Mouse (Mus musculus) cerebellum, postnatal 4 days (tissue): ENCODE results near the gene Irak2.

Source experiments
- DNase-seq, 2 experiments: peaks; one replicate each; pipeline ENCODE4 v3.0.0; 2022; ENCODE audit warnings: low spot score in 2 of 2, mixed read lengths in 1 of 2

The Irak2 gene

DNA sequence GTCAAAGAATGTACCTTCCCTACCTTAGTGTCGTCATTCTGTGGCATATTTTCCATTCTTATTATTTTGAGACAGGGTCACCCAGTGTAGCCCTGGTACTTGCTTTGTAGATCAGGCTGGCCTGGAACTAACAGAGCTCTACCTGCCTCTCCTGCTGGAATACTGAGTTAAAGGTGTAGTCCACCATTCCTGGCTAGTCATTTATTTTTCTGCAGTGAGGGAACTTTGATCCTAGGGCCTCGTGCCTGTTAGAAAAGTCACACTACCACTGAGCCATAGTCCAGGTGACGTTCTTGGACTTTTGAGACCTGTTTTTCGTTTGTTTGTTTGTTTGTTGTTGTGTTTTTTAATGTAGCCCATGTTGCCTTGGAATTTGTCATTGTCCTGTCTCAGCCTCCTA is 934 bp downstream of the Irak2 start:
- no peak for DNase-seq

DNA sequence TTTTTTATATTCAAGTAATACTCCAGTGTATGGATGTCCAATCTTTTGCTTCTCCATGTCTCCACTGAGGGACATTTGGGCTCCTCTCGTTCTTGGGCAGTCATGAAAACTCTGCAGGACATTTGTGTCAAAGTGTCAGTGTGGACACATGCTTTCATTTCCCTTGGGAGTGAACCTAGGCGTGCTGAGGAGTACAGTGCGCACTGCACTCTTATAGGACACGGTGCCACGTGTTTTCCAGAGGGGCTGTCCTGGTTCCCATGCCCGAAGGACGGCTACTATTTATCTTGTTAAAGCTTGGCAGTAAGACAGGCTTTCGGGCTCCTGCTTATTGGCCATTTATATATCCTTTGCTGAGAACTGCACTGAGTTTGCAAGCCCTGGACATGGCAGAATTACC is 4.3 kb downstream of the Irak2 start:
- no peak for DNase-seq

DNA sequence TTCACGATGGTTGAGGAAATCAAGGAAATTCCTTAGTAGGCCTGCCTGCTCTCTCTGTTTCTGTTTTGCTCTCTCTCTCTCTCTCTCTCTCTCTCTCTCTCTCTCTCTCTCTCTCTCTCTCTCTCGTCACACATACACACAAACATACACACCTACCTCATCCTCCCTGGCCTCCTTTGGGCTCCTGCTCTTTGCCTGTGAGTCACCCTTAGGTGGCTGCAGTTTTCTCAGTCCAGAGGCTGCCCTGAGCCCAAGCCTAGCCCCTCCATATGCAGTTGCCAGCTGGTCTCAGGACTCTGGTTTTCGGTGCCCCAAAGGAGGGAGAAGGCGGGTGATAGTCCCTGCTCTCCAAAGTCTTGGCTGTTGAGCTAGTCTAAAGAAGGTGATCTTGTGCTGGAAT is 4.8 kb downstream of the Irak2 start:
- DNase-seq, result no peak

DNA sequence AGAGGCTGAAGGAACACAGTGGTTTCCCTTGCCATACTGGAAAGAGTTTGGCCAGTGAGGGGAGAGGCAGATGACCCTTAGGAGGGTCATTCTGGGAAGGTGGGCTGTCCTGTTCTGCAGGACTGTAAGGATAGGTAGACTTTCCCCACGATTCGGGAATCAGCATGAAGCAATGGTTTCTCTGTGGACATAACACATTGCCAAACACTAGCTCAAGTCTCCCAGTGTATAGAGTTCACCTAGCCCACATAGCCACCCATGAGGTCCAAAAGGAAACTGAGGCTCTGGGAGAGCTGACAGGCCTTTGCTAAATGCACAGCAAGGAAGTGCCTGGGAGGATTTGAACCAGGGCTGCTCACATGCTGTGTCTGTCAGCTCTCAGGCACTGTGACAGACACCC is 5.7 kb downstream of the Irak2 start:
- no peak for DNase-seq

DNA sequence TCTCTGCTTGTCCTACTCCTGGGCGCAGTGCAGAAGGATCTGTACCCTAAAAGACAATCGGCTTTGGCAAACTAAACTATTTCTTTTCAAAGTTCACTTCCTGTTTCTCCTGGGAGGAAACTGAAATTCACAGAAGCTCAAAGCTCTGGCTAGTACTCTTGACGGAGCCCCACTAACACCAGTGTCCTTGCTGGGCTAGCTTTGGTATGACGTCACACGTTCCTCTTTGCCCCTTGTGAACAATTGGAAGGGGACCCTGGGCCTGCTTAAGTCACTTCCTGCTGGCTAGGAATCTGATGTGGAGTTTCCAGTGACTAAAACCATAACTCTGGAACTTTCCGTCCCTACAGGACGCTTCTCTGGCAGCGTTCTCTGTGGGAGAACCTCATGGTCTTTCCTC is 6.5 kb downstream of the Irak2 start:
- no peak for DNase-seq

DNA sequence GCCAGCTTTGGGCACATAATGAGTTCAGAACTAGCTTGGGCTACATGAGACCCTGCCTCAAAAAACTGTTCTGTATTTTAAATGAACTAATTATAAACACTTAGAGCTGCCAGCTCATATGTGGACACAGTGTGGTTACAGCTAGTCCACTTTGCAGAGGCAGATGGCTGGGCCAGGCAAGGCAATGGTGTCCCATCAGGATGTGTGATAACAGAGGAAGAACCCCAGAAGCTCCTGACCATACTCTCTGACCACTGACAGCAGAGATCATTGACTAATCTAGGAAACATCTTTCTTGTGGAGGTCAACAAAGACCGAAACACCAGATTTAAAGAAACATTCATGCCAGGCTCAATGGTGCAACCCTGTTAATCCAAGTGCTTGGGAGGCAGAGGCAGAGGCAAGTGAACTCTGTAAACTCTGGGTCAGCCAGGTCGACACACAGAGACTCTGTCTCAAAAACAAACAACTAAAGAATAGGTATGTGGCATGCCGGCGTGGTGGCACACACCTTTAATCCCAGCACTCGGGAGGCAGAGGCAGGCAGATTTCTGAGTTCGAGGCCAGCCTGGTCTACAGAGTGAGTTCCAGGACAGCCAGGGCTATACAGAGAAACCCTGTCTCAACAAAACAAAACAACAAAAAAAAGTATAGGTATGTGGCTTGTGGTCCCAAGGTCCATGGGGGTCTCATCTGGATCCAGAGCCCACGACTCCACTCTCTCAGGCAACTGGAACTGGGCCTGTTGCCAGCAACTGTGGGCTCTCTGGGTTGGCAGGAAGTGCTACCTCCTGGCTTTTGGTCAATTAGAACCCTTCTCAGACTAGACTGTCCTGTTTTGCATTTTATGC is 11.3 kb downstream of the Irak2 start:
- no peak for DNase-seq

DNA sequence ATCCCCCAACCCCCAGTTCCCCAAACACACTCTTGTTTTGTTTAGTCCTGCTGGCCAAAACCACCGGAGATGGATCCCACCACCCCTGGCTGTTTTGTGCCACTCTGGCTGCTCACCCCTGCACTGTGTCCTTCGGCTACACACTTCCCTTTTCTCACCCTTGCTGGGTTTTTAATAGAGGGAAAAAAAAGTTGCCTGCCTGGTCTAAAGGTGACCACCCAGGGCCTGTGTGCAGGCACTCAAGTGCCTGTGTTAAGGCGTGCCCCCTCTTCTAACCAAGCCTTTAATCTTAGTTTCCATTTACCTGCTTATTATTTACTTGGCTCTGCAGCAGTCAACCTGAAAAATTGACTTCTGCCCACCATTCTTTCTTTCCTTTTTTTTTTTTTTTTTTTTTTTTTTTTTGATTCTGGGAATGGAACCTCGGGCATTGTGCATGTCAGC is 12.0 kb downstream of the Irak2 start:
- DNase-seq, result no peak

DNA sequence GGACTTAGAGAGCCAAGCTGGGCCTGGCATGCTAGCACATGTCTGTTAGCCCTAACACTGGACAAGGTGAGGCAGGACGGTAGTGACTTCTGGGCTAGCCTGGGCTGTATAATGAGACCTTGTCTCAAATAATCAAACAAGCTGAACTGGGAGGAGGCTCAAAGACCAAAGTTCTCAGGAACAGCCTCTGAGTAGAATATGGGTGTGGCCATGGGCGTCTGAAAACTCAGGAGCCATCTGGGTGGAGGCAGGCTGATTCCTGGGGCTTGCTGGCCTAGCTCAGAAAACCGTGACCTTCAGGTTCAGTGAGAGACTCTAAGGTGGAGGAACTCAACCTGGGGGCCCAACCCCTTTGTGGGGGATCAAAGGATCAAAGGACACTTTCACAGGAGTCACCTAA is 13.4 kb downstream of the Irak2 start:
- no peak for DNase-seq

DNA sequence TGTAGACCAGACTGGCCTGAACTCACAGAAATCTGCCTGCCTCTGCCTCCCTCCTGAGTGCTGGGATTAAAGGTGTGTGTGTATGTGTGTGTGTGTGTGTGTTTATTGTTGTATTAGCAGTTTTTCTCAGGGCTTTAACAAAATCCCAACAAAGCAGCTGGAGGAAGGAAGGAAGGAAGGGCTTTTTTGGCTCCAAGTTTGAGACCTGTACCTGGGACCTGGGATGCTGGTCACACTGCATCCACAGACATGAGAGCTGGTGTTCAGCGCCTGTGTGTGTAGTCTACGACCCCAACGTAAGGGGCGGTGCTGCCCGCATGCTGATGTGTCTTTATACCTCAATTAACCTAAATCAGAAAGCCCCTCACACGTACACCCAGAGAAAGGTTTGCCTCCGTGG is 15.3 kb downstream of the Irak2 start:
- DNase-seq, result no peak

DNA sequence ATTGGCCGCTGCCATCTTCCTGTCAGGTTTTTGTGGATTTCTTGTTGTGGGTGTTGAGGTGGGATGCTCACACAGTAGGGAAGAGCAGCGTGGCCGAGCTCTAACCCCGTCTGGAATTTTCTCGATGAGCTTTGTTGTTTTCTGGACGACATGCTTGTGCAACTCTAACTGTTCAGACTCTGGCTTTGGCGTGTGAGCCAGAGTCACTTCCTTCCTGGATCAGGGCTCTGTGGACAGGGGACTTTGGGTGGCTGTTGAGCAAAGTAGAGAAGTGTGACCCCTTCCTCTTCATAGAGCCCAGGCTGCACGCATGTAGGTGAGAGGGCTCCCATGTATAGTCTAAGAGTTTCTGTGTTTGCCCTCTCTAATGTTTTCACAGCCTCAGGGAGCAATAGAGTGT is 15.8 kb downstream of the Irak2 start:
- no peak for DNase-seq

DNA sequence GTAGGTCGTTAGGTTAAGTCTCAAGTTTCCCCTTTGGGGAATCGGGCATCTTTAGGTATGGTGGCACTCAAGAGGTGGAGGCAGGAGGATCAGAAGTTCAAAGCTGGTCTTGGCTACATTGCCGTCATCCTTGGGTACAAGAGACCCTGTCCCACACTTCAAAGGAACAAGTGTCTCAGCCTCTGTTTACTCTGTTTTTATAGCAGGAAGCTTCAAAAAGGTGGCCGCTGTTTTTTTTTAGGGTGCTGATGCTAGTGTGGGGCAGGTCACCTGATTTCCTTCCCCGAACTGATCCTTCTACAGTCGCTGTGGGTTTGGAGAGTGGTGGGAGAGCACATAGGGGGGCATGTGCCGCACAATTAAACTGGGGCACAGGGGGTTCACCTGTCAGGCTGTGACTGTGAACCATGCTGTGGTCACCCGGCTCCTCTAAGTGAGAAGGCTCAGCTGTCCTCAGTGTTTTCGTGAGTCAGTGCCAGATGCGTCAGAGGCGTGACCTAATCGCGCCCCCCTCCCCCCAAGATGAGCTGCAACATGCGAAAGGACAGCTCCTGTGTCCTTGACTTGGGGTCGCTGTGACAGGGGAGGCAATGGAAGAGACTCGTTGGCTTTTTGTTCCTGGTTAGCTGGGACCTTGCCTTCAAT is 16.6 kb downstream of the Irak2 start:
- no peak for DNase-seq

DNA sequence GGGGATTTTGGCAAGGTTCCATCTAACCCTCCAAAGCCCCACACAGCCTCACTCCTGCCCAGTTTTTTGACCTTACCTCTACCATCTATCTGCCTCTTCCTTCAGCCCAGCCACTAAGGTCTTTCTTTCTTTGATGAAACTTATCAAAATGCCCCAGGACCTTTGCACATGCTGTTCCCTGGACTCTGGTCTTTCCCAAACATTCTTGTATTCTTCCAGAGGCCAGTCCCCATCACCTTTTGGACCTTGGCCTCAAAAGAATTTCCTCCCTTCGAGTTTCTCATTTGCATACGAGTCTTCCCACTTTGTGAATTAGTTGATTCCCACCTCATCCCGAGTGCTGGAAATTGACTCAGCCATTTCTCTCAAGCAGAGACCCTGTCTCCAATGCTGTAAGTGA is 17.2 kb downstream of the Irak2 start:
- DNase-seq, result no peak

DNA sequence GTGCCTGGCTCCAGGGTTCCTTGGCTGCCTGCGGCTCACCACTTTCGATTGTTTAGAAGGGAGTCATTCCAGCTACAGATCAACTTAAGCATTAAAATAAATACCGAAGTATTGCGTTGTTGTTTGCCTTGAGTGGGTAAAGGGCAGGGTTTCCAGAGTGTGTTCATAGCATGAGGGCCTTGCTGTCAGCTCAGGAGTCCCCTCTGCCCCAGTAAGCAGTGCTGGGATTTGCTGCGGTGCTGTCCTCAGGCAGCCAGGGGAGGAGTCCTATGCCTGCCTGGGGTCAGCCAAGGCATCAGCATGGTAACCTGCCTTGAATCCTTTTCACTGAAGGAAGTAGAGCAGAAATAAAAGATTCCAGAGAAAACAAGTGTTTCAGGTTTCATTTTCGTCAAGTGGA is 18.6 kb downstream of the Irak2 start:
- no peak for DNase-seq

DNA sequence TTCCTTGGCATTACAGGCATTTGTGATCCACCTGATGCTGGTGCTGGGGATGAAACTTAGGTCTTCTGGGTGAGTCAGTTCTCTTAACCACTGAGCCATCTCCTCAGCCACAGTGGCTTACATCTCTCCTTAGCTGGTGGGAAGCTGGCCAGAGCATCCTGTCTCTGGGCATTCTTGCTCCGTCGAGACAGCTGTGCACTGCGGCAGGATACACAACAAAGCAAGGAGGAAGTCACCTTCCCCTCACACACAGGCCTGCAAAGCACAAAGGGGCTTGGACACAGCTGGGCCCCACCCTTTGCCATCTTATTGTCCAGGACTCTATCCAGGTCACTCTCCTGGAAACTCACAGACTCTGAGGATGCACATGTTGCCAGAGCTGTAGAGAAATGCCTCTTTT is 20.0 kb downstream of the Irak2 start:
- no peak for DNase-seq

DNA sequence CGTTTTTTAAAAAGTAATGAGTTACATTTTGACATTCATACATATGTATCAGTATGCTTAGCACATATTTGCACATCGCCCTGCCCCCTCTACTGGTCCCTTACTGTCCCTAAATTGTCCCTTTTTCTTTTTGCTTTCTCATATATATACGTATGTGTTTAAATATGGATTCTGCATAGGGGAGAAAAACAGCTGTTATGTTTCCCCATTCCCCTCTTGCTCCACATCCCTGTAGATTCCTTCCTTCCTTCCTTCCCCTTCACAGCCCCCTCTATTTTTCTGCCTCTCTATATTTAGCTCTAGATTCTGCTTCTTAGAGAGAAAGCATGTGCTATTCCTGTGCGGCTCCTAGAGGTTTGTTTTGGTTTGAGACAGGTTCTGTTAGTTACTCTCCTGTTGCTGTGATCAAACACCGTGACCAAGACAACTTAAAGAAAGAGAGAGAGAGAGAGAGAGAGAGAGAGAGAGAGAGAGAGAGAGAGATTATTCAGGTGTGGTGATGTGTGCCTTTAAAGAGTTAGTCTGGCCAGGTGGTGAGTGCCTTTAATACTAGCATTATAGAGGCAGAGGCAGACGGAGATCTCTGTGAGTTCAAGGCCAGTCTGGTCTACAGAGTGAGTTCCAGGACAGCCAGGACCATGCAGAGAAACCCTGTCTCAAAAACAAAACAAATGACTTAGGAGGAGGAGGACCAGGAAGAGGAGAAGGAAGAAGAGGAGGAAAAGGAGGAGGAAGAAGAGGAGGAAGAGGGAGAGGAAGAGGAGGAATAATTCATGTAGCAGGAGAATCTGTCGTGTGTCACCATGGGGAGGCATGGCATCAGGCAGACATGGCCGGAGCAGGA is 21.6 kb downstream of the Irak2 start:
- no peak for DNase-seq

DNA sequence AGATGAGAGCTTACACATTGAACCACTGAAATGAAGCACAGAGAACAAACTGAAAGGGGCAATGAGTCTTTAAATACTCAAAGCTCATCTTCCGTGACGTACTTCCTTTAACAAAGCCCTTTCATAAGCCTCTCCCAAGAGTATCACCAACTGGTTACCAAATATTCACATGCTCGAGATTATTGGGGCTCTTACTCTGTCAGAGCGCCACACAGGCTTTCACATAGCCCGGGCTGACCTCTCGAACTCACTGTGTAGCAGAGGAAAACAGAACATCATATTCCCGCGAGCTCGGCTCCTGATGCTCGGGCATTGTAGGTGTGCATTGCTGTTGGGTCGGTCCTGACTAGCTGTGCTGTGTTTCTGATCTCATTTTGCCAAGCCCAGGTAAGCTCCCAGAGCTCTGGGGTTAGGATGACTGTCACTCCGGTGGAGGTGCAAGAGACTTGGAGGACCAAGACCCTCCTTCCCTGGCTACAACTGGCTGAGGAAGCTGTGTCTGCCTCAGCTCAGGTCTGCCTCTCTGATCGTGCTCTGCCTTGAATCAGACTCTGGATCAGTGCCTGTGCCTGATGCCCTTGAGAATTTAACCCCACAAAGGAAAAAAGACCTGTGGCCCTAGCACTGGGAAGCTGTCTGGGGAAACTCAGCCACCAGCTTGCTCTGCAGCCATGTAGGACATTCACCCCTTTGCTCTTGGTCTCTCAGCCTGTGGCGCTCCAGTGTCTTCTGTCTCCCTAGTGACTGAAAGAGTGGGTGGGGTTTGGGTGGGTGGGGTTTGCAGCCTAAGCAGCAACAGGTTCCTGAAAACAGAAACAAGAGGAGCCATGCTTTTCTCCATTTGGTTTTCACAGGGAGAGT is 22.5 kb downstream of the Irak2 start:
- DNase-seq, result no peak

DNA sequence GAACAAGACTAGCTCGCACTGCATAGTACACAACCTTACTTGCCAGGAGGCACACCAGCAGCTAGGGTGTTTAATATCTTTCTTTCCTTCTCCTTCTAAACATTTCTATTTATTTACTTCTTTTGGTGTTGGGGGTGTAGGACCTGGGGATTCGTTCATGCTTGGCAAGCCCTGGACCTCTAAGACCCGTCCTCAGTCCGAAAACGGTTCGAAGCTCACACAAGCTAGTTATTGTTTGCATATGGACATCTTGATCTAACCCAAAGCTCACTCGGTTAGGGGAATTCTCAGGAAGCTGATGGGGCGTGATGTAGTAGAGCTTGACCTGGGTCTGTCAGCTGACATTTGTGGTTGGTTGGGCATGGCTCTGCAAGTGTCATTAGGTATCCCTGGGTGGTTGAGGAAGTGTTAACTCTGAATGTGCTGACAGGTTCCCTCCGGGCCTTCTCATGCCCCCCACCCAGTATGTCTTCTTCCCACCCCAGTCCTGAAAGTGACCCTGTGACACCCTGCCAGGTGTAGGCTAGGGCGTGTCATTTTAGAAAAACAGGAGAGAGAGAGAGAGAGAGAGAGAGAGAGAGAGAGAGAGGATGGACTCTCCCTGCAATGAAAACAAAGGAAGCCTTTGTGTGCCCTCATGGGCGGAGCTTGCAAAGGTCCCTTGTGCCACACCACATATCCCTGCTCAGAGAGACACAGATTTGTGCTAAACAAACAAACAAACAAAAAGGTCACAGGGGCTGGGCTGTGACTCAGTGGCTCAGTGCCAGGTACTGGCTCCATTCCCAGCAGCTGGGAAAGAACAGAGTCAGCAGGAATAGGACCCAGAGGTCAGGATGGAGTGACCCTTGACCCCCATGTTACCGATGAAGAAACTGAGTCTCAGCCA is 23.3 kb downstream of the Irak2 start:
- no peak for DNase-seq

DNA sequence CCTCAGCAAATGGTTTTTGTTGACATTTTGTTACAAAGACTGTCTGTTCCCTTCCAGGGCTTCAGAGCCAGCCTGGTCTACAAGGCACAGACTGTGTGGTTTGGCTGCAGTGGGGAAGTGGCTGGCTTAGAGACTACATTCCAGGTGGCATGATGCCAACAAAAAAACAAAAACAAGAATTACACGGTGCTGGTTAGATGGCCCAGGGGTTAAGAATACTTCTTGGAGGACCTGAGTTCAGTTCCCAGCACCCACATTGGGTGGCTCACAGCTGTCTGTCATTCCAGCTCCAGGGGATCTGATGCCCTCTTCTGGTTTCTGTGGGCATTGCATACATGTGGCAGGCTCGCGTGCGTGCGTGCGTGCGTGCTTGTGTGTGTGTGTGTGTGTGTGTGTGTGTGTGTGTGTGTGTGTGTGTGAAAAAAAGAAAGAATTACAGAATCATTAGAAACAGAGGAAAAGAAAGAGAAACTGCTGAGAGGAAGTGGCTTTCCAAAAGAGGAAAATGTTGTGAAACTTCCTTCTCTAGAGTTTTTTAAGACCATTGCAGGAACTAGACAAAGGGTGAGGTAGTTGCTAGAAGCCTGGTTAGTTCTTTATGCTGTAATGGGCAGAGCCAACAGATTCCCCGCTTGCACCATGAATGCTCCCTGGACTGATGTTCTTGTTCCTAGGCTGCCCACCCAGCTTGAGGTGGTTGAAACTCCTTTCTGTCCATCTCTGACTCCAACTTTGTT is 24.9 kb downstream of the Irak2 start:
- DNase-seq, result no peak

DNA sequence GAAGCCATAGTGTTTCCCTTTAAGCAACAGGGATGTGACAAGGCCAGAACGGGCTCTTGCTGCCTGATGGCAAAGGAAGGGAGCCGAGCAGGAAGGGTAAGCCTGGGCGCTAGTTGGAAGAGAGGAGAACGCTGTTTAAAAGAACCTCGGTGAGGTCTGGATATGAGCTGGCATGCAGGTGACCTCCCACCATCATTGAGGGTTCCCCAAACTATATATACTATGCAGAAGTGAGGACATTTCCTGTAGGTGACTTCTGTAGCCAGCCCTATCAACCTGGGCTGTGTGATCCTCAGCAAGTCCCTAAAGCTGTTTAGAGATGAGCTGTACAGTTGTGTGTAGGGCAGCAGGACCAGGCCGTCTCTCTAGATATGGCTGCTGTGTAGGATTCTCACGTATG is 26.0 kb downstream of the Irak2 start:
- DNase-seq, result no peak

DNA sequence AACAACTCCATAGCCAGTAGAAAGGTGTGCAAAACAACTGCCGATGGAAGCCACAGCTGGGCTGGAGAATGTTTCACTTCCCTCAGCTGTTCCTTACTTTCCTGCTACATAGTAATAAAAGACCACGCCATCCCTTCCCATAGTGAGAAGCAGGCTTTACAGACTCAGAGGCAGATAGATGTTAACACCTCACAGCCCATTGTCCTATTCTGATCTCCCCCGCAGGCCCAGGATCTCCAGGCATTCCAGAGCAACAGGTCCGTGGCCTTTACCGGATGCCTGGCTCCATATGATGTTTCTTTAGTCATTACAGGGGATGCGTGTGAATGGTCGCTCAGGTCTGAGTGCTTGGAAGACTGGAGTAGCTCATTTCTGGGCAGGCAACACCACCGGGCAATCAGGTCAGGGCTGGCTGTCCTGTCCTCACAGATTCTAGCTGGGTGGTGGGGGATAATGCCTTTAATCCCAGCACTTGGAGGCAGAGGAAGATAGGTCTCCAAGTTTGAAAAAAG is 29.4 kb downstream of the Irak2 start:
- DNase-seq, result no peak
